Mouse (Mus musculus): ENCODE measurements around the gene Ccdc93. TPM values are rescaled to one million over a fixed set of nuclear protein-coding genes. Genes with fewer than 3 reads are reported as not detected.
A peak's percentile ranks its signal among the peaks of the same experiment; 100 is the strongest.

The Ccdc93 gene
- polyA plus RNA-seq, 1 experiment from 2014 or later: 10.8 TPM

DNA sequence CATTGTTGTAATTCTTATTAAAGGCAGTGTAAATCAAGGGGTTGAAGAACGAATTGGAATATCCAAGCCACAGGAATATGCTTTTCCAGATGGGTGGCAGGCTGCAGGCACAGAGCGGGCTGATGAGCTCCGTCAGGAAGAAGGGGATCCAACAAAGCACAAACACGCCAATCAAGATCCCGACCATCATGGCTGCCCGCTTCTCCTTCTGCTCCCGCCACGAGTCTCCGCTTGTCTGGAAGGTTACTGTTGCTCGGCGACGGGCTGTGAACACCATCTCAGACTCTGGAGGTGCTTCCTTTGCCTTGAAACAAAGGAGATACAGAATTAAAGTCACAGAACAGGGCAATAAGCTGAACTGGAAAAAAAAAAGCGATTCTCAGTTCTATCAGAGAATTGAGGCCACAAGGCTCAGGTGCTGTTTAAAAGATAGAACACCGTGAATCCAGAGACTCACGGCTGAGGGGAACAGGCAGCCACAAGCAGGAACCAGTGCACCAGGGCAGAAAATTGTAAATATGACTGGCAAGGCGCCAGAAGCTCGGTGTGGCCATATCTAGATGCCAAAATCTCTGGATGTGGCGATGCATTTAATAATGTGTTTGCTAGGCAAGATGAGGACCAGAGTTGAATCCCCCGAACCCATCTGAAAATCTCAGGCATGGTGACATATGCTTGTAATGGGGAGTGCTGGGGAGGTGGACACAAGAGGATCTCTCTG lies 79.7 kb downstream of the Ccdc93 start:
- Histone ChIP-seq H3K4me1 (ENCODE audit: control insufficient read depth, insufficient read depth, low read length) (no peaks in the 10 kb centered on the region), H3K27me3 (ENCODE audit: control insufficient read depth, insufficient read depth, low read length) (no peaks in the 10 kb centered on the region), H3K27ac (replicated peaks; ENCODE audit: low read depth, low read length) (no peak overlapping the region), H3K36me3 (ENCODE audit: control insufficient read depth, insufficient read depth, low read length) (no peaks in the 10 kb centered on the region), H3K9ac (ENCODE audit: low read length) (no peak overlapping the region), H3K9me3 (ENCODE audit: control insufficient read depth, low read length) (no peaks in the 10 kb centered on the region), H3K4me3 (ENCODE audit: low read depth, low read length) (no peak overlapping the region), H3K4me2 (ENCODE audit: low read depth, severe bottlenecking) (no peak overlapping the region)
- 92% methylated on average over 19 of the region's 19 CpGs for WGBS
- ATAC-seq (ENCODE audit: insufficient number of reproducible peaks, low FRiP score, low TSS enrichment, low read depth): no peak
- DNase-seq (ENCODE audit: low spot score): no peak

DNA sequence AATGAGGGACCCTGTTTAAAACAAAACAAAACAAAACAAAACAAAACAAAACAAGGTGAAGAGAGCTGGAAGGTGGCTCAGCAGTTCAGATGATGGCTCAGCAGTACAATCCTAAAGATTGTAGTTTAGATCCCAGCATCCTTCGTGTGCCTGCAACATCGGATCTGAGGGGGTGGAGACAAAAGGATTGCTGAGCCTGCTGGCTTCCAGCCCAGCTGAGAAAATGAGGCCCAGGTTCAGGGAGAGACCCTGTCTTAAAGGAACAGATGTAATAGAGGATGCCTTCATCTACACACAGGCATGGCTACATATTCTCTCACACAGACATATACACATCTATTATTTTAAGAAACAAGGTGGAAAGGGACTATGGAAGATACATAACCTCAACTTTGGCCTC lies 80.3 kb downstream of the Ccdc93 start:
- Histone ChIP-seq H3K4me1 (ENCODE audit: control insufficient read depth, insufficient read depth, low read length) (no peaks in the 10 kb centered on the region), H3K4me2 (ENCODE audit: low read depth, severe bottlenecking) (no peak overlapping the region), H3K9me3 (ENCODE audit: control insufficient read depth, low read length) (no peaks in the 10 kb centered on the region), H3K36me3 (ENCODE audit: control insufficient read depth, insufficient read depth, low read length) (no peaks in the 10 kb centered on the region), H3K27me3 (ENCODE audit: control insufficient read depth, insufficient read depth, low read length) (no peaks in the 10 kb centered on the region), H3K9ac (ENCODE audit: low read length) (no peak overlapping the region), H3K4me3 (ENCODE audit: low read depth, low read length) (no peak overlapping the region), H3K27ac (replicated peaks; ENCODE audit: low read depth, low read length) (no peak overlapping the region)
- no peak for DNase-seq (ENCODE audit: low spot score)
- 62% methylated on average over 2 of the region's 2 CpGs for WGBS
- ATAC-seq (ENCODE audit: insufficient number of reproducible peaks, low FRiP score, low TSS enrichment, low read depth): no peak

DNA sequence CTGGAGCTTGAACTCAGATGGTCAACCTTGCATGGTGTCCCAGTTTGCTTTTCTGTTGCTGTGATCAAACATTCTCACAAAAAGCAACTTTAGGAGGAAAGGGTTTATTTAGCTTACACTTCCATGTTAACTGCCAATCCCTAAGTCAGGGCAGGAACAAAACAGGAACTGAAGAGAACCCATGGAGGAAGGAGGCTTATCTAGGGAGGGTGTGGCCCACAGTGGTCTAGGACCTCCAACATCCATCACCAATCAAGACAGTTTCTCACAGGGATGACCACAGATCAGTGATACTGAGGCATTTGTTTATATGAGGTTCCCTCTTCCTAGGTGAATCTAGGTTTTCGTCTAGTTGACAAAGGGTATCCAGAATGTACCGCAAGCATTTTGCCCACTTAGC lies 81.1 kb downstream of the Ccdc93 start:
- ATAC-seq (ENCODE audit: insufficient number of reproducible peaks, low FRiP score, low TSS enrichment, low read depth): no peak
- no peak overlapping the region for H3K27ac ChIP-seq (replicated peaks; ENCODE audit: low read depth, low read length)
- H3K4me3 ChIP-seq (ENCODE audit: low read depth, low read length): no peak overlapping the region
- whole genome bisulfite sequencing: 98% methylated on average over 2 of the region's 2 CpGs
- H3K9ac ChIP-seq (ENCODE audit: low read length): no peak overlapping the region
- H3K4me1 ChIP-seq (ENCODE audit: control insufficient read depth, insufficient read depth, low read length): no peaks in the 10 kb centered on the region
- no peak overlapping the region for H3K4me2 ChIP-seq (ENCODE audit: low read depth, severe bottlenecking)
- no peaks in the 10 kb centered on the region for H3K36me3 ChIP-seq (ENCODE audit: control insufficient read depth, insufficient read depth, low read length)
- H3K9me3 ChIP-seq (ENCODE audit: control insufficient read depth, low read length): no peaks in the 10 kb centered on the region
- DNase-seq (ENCODE audit: low spot score): no peak
- no peaks in the 10 kb centered on the region for H3K27me3 ChIP-seq (ENCODE audit: control insufficient read depth, insufficient read depth, low read length)

DNA sequence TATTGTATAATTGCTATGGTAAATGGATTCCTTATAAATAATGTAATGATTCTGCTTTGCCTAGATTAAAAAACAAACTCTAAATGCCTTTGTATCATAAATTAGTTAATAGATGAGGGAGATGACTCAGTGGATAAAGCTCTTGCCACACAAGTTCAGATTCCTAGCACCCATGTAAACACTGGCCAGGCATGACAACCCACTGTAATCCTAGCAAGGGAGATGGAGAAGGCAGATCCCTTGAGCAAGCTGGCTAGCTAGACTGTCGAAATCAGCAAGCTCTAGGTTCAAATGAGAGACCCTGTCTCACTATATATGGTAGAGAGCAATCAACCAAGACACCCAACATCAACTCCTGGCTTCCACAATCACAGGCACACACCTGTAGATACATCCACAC lies 87.8 kb downstream of the Ccdc93 start:
- Histone ChIP-seq H3K27ac (replicated peaks; ENCODE audit: low read depth, low read length) (no peak overlapping the region), H3K9ac (ENCODE audit: low read length) (no peak overlapping the region), H3K9me3 (ENCODE audit: control insufficient read depth, low read length) (no peaks in the 10 kb centered on the region), H3K4me1 (ENCODE audit: control insufficient read depth, insufficient read depth, low read length) (no peaks in the 10 kb centered on the region), H3K4me3 (ENCODE audit: low read depth, low read length) (no peak overlapping the region), H3K36me3 (ENCODE audit: control insufficient read depth, insufficient read depth, low read length) (no peaks in the 10 kb centered on the region), H3K27me3 (ENCODE audit: control insufficient read depth, insufficient read depth, low read length) (no peaks in the 10 kb centered on the region), H3K4me2 (ENCODE audit: low read depth, severe bottlenecking) (no peak overlapping the region)
- no peak for DNase-seq (ENCODE audit: low spot score)
- 71% methylated on average over 1 of the region's 1 CpGs for WGBS
- no peak for ATAC-seq (ENCODE audit: insufficient number of reproducible peaks, low FRiP score, low TSS enrichment, low read depth)

DNA sequence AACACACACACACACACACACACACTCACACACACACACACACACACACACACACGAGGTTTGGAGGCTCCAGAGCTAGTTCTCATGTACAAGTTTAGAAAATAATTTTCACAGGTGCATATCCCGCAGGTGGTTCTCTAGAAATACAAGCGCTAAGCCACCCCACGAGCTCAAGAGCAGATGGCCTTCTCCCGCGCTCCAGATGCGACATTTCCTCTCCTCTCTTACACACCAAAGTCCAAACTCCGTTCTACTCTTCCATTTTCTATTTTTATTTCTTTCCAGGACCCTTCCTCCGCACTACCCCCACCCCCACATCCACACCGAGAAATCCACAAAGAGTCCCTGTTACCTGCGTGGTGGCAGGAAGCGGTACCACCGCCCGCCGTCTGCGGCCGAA lies 96.2 kb downstream of the Ccdc93 start:
- H3K4me2 ChIP-seq (ENCODE audit: low read depth, severe bottlenecking): peak overlapping the region; percentile 75; the same call in 1 of the 2 replicates
- ATAC-seq (ENCODE audit: insufficient number of reproducible peaks, low FRiP score, low TSS enrichment, low read depth): no peak
- WGBS: 47% methylated on average over 17 of the region's 17 CpGs

DNA sequence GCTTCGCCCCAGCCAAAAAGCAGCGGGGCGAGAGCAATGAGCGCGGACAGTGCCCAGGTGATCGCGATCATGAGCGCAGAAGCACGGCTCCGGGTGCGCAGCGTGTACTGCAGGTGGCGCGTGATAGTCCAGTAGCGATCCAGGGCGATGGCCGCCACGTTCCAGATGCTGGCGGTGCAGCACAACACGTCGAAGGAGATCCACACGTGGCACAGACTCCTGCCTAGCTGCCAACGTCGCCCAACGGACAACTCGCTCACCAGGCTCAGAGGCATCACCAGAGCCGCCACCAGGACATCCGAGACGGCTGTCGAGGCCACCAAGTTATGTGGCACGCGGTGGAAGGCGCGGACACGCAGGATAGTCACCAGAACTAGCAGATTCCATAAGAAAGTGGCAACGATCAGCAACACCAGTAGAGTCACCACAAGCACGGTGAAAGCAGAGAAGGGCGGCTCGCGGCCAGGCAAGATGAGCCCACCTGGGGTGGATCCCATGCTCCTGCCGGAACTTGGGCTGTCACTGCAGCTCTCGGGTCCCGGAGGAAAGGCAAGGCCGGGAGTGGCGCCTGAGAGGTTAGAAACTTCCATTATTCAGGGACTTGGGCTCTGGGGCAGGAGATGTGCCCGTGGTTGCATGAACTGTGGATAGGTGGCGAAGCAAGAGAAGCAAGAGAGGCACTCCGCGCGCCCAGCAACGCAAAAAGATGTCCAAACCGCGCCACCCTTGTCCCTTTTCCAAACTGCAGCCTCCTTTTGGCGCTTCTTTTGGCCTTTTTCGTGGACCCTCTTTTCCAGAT lies 97.0 kb downstream of the Ccdc93 start:
- H3K36me3 ChIP-seq (ENCODE audit: control insufficient read depth, insufficient read depth, low read length): no peaks in the 10 kb centered on the region
- H3K4me3 ChIP-seq (ENCODE audit: low read depth, low read length): peak overlapping the region; percentile 27
- peak overlapping the region; percentile 75 for H3K4me2 ChIP-seq (ENCODE audit: low read depth, severe bottlenecking)
- no peak overlapping the region for H3K27ac ChIP-seq (replicated peaks; ENCODE audit: low read depth, low read length)
- 10% methylated on average over 55 of the region's 55 CpGs for WGBS
- H3K27me3 ChIP-seq (ENCODE audit: control insufficient read depth, insufficient read depth, low read length): peaks cover 12% of the 10 kb centered on the region
- H3K9me3 ChIP-seq (ENCODE audit: control insufficient read depth, low read length): no peaks in the 10 kb centered on the region
- H3K4me1 ChIP-seq (ENCODE audit: control insufficient read depth, insufficient read depth, low read length): peaks cover 7% of the 10 kb centered on the region; the same call in 1 of the 2 replicates
- no peak; the same call in 1 of the 2 replicates for ATAC-seq (ENCODE audit: insufficient number of reproducible peaks, low FRiP score, low TSS enrichment, low read depth)
- peak; percentile 52 for DNase-seq (ENCODE audit: low spot score)
- no peak overlapping the region for H3K9ac ChIP-seq (ENCODE audit: low read length)

More for the DNA sequence above, 96.2 kb downstream of the Ccdc93 start:
- Histone ChIP-seq H3K27me3 (ENCODE audit: control insufficient read depth, insufficient read depth, low read length) (peaks cover 12% of the 10 kb centered on the region), H3K9me3 (ENCODE audit: control insufficient read depth, low read length) (no peaks in the 10 kb centered on the region), H3K4me3 (ENCODE audit: low read depth, low read length) (peak overlapping the region; percentile 27), H3K9ac (ENCODE audit: low read length) (no peak overlapping the region), H3K4me1 (ENCODE audit: control insufficient read depth, insufficient read depth, low read length) (peaks cover 7% of the 10 kb centered on the region; the same call in 1 of the 2 replicates), H3K36me3 (ENCODE audit: control insufficient read depth, insufficient read depth, low read length) (no peaks in the 10 kb centered on the region), H3K27ac (replicated peaks; ENCODE audit: low read depth, low read length) (no peak overlapping the region)
- no peak for DNase-seq (ENCODE audit: low spot score)

DNA sequence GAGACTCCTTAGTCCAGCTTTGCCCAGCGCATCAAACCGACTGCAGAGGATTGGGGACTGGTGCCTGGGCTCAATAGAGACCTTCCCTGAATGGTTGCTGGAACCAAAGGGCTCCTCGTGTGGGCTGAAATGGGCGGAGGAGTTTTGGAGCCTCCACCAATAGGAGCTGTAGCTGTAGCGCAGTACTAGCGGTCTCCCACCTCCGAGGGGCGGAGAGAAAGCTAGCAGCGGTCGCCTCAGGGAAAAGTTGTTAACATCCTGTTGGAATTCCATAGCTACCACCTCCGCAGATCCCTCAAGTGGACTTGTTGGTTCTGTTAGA lies 97.5 kb downstream of the Ccdc93 start, which contains the start of gene Htr5b:
Gene Htr5b (minus strand): TSS at position 67 of the 322 bp plus-strand sequence.
- Histone ChIP-seq H3K4me3 (ENCODE audit: low read depth, low read length) (peak within 1 kb of the TSS; percentile 27), H3K4me2 (ENCODE audit: low read depth, severe bottlenecking) (peak within 1 kb of the TSS; percentile 75), H3K27me3 (ENCODE audit: control insufficient read depth, insufficient read depth, low read length) (peaks cover 12% of the 10 kb centered on the region), H3K36me3 (ENCODE audit: control insufficient read depth, insufficient read depth, low read length) (no peaks in the 10 kb centered on the region), H3K4me1 (ENCODE audit: control insufficient read depth, insufficient read depth, low read length) (peaks cover 7% of the 10 kb centered on the region; the same call in 1 of the 2 replicates), H3K9ac (ENCODE audit: low read length) (no peak within 1 kb of the TSS), H3K9me3 (ENCODE audit: control insufficient read depth, low read length) (no peaks in the 10 kb centered on the region), H3K27ac (replicated peaks; ENCODE audit: low read depth, low read length) (no peak within 1 kb of the TSS)
- peak; percentile 91 for ATAC-seq (ENCODE audit: insufficient number of reproducible peaks, low FRiP score, low TSS enrichment, low read depth)
- DNase-seq (ENCODE audit: low spot score): peak; percentile 75
- 2% methylated on average over 11 of the region's 11 CpGs for WGBS

DNA sequence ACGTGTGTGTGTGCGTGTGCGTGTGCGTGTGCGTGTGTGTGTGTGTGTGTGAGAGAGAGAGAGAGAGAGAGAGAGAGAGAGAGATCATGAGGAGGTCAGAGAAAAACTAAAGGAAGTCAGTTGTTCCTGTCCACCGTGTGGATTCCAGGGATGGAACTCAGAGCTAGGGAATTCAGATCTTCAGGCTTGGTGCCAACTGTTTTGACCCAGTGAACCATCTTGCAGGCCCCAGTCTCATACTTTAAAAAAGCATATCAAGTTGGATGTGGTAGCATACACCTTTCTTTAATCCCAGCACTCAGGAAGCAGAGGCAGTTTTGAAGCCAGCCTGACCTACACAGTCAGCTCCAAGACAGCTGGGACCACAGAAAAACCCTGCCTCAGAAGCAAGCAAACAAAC lies 98.4 kb downstream of the Ccdc93 start:
- no peak for ATAC-seq (ENCODE audit: insufficient number of reproducible peaks, low FRiP score, low TSS enrichment, low read depth)
- no peak overlapping the region for H3K9ac ChIP-seq (ENCODE audit: low read length)
- WGBS: 88% methylated on average over 6 of the region's 6 CpGs
- no peak for DNase-seq (ENCODE audit: low spot score)
- no peak overlapping the region for H3K4me2 ChIP-seq (ENCODE audit: low read depth, severe bottlenecking)
- no peaks in the 10 kb centered on the region for H3K9me3 ChIP-seq (ENCODE audit: control insufficient read depth, low read length)
- H3K4me3 ChIP-seq (ENCODE audit: low read depth, low read length): no peak overlapping the region
- peaks cover 7% of the 10 kb centered on the region; the same call in 1 of the 2 replicates for H3K4me1 ChIP-seq (ENCODE audit: control insufficient read depth, insufficient read depth, low read length)
- no peaks in the 10 kb centered on the region for H3K36me3 ChIP-seq (ENCODE audit: control insufficient read depth, insufficient read depth, low read length)
- peaks cover 12% of the 10 kb centered on the region for H3K27me3 ChIP-seq (ENCODE audit: control insufficient read depth, insufficient read depth, low read length)
- no peak overlapping the region for H3K27ac ChIP-seq (replicated peaks; ENCODE audit: low read depth, low read length)
